Mouse (Mus musculus) megakaryocyte-erythroid progenitor cell, adult 5-6 weeks (primary cell): Measurements from ENCODE around the gene Fat1. TPM values are rescaled to one million over a fixed set of nuclear protein-coding genes. Genes with fewer than 3 reads are reported as not detected.

Experiments
- ATAC-seq: replicated peaks from 2 replicates; pipeline ENCODE4 v1.8.0; 2016; ENCODE audit warnings: mild to moderate bottlenecking, inconsistent platforms; ENCODE audit not compliant: severe bottlenecking, poor library complexity, low FRiP score, low TSS enrichment
- total RNA-seq, 2 experiments: library from RNA; stranded (forward) in 1 of 2; stranded (reverse) in 1 of 2; fragments of 200-1000, 215-1000 nt in 1 of 2; fragments of >200 nt in 1 of 2; fragmentation: Nextera tagmentation in 1 of 2; gene quantifications; 2 replicates each; pipeline ENCODE4 v1.2.3; 2014 to 2017

The Fat1 gene
- total RNA-seq (2014; fragmentation: Nextera tagmentation) (not detected in 2 replicates), total RNA-seq (2017) (0.09 TPM in 1 of 2 replicates, not detected in the other)

GRCm38 (mm10) chr8:44934850-44935497 lies at the start of gene Fat1:
Gene Fat1 (plus strand): TSS chr8:44935447.
- no peak for ATAC-seq

- no peak for ATAC-seq
Observed at GRCm38 (mm10) chr8:44894626-44895025, 40.6 kb upstream of the Fat1 start.

GRCm38 (mm10) chr8:44899575-44899991 lies 35.7 kb upstream of the Fat1 start:
- no peak for ATAC-seq

GRCm38 (mm10) chr8:44911126-44911903 lies 23.9 kb upstream of the Fat1 start:
- ATAC-seq, result no peak

- ATAC-seq, result no peak
Observed at GRCm38 (mm10) chr8:44919487-44920082, 15.7 kb upstream of the Fat1 start.

- ATAC-seq, result no peak
Observed at GRCm38 (mm10) chr8:44920379-44921032, 14.7 kb upstream of the Fat1 start.

- no peak for ATAC-seq
Observed at GRCm38 (mm10) chr8:44924995-44925394, 10.3 kb upstream of the Fat1 start.

- no peak for ATAC-seq
Observed at GRCm38 (mm10) chr8:44930058-44930457, 5.2 kb upstream of the Fat1 start.

- ATAC-seq, result no peak
Observed at GRCm38 (mm10) chr8:44932546-44933342, 2.5 kb upstream of the Fat1 start.

- no peak for ATAC-seq
Observed at GRCm38 (mm10) chr8:44933478-44933877, 1.8 kb upstream of the Fat1 start.

- no peak for ATAC-seq
Observed at GRCm38 (mm10) chr8:44934416-44934815, 831 bp upstream of the Fat1 start.

GRCm38 (mm10) chr8:44935741-44936140 lies 494 bp downstream of the Fat1 start:
- peak; percentile 77 for ATAC-seq

- ATAC-seq, result no peak
Observed at GRCm38 (mm10) chr8:44936481-44936961, 1.3 kb downstream of the Fat1 start.

GRCm38 (mm10) chr8:44937141-44937825 lies 2.0 kb downstream of the Fat1 start:
- ATAC-seq, result no peak

GRCm38 (mm10) chr8:44937905-44938642 lies 2.8 kb downstream of the Fat1 start:
- peak; percentile 71 for ATAC-seq

- ATAC-seq, result no peak
Observed at GRCm38 (mm10) chr8:44938643-44938979, 3.4 kb downstream of the Fat1 start.

- ATAC-seq, result no peak
Observed at GRCm38 (mm10) chr8:44945577-44945976, 10.3 kb downstream of the Fat1 start.

GRCm38 (mm10) chr8:44948597-44948996 lies 13.3 kb downstream of the Fat1 start:
- no peak for ATAC-seq
